Mouse (Mus musculus) ovary, postnatal 36 days (tissue): ENCODE results near the gene Foxb2.
"Not testable (repeated sequence)": the region's sequence is repeated elsewhere in the genome, so short reads cannot be mapped to it uniquely, and the experiment has no call there.

Source experiments
- DNase-seq: peaks from one replicate; pipeline ENCODE4 v3.0.0; 2022; ENCODE audit warnings: low spot score, mixed read lengths

The Foxb2 gene

GRCm38 (mm10) chr19:16873221-16873861 is at the start of gene Foxb2:
Gene Foxb2 (minus strand): TSS chr19:16873805.
- DNase-seq = no peak

GRCm38 (mm10) chr19:16911507-16911906 is 37.9 kb upstream of the Foxb2 start:
- DNase-seq = no peak

- DNase-seq = peak; percentile 37
Measured at GRCm38 (mm10) chr19:16903106-16903505, 29.5 kb upstream of the Foxb2 start.

- DNase-seq = no peak
Measured at GRCm38 (mm10) chr19:16899716-16900115, 26.1 kb upstream of the Foxb2 start.

- DNase-seq = no peak
Measured at GRCm38 (mm10) chr19:16898576-16898975, 25.0 kb upstream of the Foxb2 start.

GRCm38 (mm10) chr19:16876458-16876770 is 2.8 kb upstream of the Foxb2 start:
- DNase-seq = no peak

GRCm38 (mm10) chr19:16875631-16876457 is 2.2 kb upstream of the Foxb2 start:
- DNase-seq = no peak

GRCm38 (mm10) chr19:16874991-16875540 is 1.5 kb upstream of the Foxb2 start:
- no peak for DNase-seq

- no peak for DNase-seq
Measured at GRCm38 (mm10) chr19:16873942-16874861, 597 bp upstream of the Foxb2 start.

- DNase-seq = no peak
Measured at GRCm38 (mm10) chr19:16872331-16873180, 1.0 kb downstream of the Foxb2 start.

GRCm38 (mm10) chr19:16871192-16871760 is 2.3 kb downstream of the Foxb2 start:
- DNase-seq = no peak

GRCm38 (mm10) chr19:16870501-16871191 is 3.0 kb downstream of the Foxb2 start:
- DNase-seq = no peak

GRCm38 (mm10) chr19:16868534-16868933 is 5.1 kb downstream of the Foxb2 start:
- DNase-seq = no peak

- no peak for DNase-seq
Measured at GRCm38 (mm10) chr19:16858646-16859045, 15.0 kb downstream of the Foxb2 start.

- no peak for DNase-seq
Measured at GRCm38 (mm10) chr19:16856752-16857151, 16.9 kb downstream of the Foxb2 start.

GRCm38 (mm10) chr19:16844091-16844490 is 29.5 kb downstream of the Foxb2 start:
- DNase-seq = not testable (repeated sequence)

GRCm38 (mm10) chr19:16841516-16842249 is 31.9 kb downstream of the Foxb2 start:
- no peak for DNase-seq

- no peak for DNase-seq
Measured at GRCm38 (mm10) chr19:16841001-16841400, 32.6 kb downstream of the Foxb2 start.

- DNase-seq = no peak
Measured at GRCm38 (mm10) chr19:16827657-16828056, 45.9 kb downstream of the Foxb2 start.

GRCm38 (mm10) chr19:16825228-16825627 is 48.4 kb downstream of the Foxb2 start:
- no peak for DNase-seq
